Mouse (Mus musculus) E14TG2a.4 (cell line): ENCODE results near the gene Tapbpl.

Source experiments
- H3K27me3 ChIP-seq: 2 replicates; pipeline ENCODE4 v1.6.1; 2014; ENCODE audit warnings: low read length, control low read depth; ENCODE audit not compliant: insufficient read depth
- H3K36me3 ChIP-seq: 2 replicates; pipeline ENCODE4 v1.6.1; 2014; ENCODE audit warnings: low read length, control low read depth; ENCODE audit not compliant: insufficient read depth
- H3K4me1 ChIP-seq: replicated peaks from 2 replicates; pipeline ENCODE4 v1.6.1; 2014; ENCODE audit warnings: low read depth, low read length, control low read depth
- H3K4me3 ChIP-seq: replicated peaks from 2 replicates; pipeline ENCODE4 v1.5.1; 2014; ENCODE audit warnings: mild to moderate bottlenecking, low read length
- H3K9me3 ChIP-seq: 2 replicates; pipeline ENCODE4 v1.6.1; 2014; ENCODE audit warnings: low read length, control low read depth
- CTCF ChIP-seq: conservative IDR thresholded peaks from 2 replicates; pipeline ENCODE4 v1.5.1; 2014; ENCODE audit warnings: low read length
- NANOG ChIP-seq: IDR thresholded peaks from 2 replicates; pipeline ENCODE4 v1.6.1; 2014; ENCODE audit warnings: borderline replicate concordance, low read length, mixed read lengths
- POU5F1 ChIP-seq: IDR thresholded peaks from 2 replicates; pipeline ENCODE4 v1.6.1; 2014; ENCODE audit warnings: low read length, borderline replicate concordance

The Tapbpl gene

DNA sequence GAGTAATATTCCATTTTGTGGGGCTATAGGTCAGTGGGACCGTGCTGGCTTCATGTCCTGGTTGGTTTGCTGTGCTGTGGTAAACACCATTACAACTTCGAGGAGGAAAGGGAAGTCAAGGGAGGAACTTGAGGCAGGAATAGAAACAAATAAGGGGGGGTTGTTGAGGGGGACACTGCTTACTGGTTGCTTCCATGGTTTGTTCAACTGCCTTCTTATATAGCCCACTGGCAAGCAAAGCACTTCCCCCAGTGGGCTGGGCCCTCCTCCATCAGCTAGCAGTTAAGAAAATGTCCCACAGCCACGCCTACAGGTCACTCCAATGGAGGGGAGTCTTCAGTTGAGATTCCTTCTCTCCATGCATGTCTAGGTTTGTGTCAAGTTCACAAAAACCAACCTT lies 20.6 kb upstream of the Tapbpl start:
- peaks cover 14% of the 10 kb centered on the region for H3K4me1 ChIP-seq
- TF ChIP-seq NANOG, result no peak
- TF ChIP-seq POU5F1, result no peak
- TF ChIP-seq CTCF, result no peak
- peaks cover 35% of the 10 kb centered on the region for H3K9me3 ChIP-seq
- 0 out of 2 replicates have a peak, but pooled peaks cover 3% of the 10 kb centered on the region for H3K27me3 ChIP-seq
- H3K4me3 ChIP-seq, result no peak overlapping the region
- H3K36me3 ChIP-seq, result no peaks in the 10 kb centered on the region

- H3K4me3 ChIP-seq, result no peak overlapping the region
- no peaks in the 10 kb centered on the region for H3K4me1 ChIP-seq
- H3K9me3 ChIP-seq, result peaks cover 8% of the 10 kb centered on the region; the same call in 1 of the 2 replicates
- H3K36me3 ChIP-seq, result no peaks in the 10 kb centered on the region
- TF ChIP-seq CTCF (no peak), POU5F1 (no peak), NANOG (no peak)
- 0 out of 2 replicates have a peak, but pooled peaks cover 3% of the 10 kb centered on the region for H3K27me3 ChIP-seq
Observed at GRCm38 (mm10) chr6:125244551-125244950, 12.9 kb upstream of the Tapbpl start.

DNA sequence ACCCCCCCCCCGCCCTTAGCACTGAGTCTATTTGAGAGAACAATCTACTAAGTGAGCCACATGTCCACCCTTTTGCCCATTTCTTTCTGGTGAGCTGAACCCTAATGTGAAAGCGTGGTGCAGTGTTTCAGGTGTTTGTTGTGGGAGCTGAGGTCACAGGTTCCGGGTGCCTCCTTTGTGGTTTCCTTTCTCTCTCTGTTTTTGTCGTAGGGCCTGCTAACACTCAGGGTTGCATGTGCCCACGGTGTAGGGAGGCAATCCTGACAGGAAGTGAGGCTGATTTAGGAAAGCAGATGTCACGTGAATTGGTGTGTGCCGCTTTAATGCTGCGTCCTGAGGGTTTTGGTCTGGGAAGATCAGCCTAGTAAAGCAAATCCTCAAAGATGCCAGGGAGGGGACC lies 9.9 kb upstream of the Tapbpl start:
- no peaks in the 10 kb centered on the region for H3K27me3 ChIP-seq
- no peaks in the 10 kb centered on the region for H3K9me3 ChIP-seq
- TF ChIP-seq POU5F1, result no peak
- no peak for TF ChIP-seq CTCF
- no peak for TF ChIP-seq NANOG

GRCm38 (mm10) chr6:125240617-125241016 lies 9.0 kb upstream of the Tapbpl start:
- no peak overlapping the region for H3K4me3 ChIP-seq
- H3K27me3 ChIP-seq, result no peaks in the 10 kb centered on the region
- TF ChIP-seq CTCF, result no peak
- TF ChIP-seq NANOG, result no peak
- no peak for TF ChIP-seq POU5F1
- H3K4me1 ChIP-seq, result peaks cover 16% of the 10 kb centered on the region
- no peaks in the 10 kb centered on the region for H3K36me3 ChIP-seq
- H3K9me3 ChIP-seq, result no peaks in the 10 kb centered on the region

More for the DNA sequence above, 9.9 kb upstream of the Tapbpl start:
- no peaks in the 10 kb centered on the region for H3K36me3 ChIP-seq
- H3K4me3 ChIP-seq, result no peak overlapping the region
- peaks cover 7% of the 10 kb centered on the region for H3K4me1 ChIP-seq

DNA sequence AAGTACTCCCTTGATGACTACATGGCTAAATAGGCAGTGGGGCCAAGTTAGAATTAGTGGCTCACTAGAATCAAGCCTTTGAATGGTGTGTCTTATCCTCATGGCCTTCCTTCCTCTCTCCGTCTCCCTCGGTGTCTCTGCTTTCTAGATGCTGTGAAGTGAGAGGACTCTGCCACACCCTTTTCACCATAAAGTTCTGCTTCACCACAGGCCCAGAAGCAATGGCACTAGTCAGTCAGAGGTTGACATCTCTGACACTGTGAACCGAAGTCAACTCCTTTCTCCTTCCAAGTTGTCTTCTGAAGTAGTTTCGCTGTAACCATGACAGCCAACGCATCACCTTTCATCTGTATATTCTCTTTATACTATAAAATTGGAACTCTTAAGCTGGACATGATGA lies 7.9 kb upstream of the Tapbpl start:
- Histone ChIP-seq H3K27me3 (no peaks in the 10 kb centered on the region), H3K4me1 (peaks cover 16% of the 10 kb centered on the region), H3K36me3 (no peaks in the 10 kb centered on the region), H3K9me3 (no peaks in the 10 kb centered on the region), H3K4me3 (no peak overlapping the region)
- TF ChIP-seq POU5F1, result no peak
- TF ChIP-seq NANOG, result no peak
- no peak for TF ChIP-seq CTCF

- no peaks in the 10 kb centered on the region for H3K9me3 ChIP-seq
- H3K4me1 ChIP-seq, result peaks cover 19% of the 10 kb centered on the region
- no peaks in the 10 kb centered on the region for H3K27me3 ChIP-seq
- no peak overlapping the region for H3K4me3 ChIP-seq
- TF ChIP-seq CTCF, result no peak
- no peak for TF ChIP-seq POU5F1
- no peak for TF ChIP-seq NANOG
- no peaks in the 10 kb centered on the region for H3K36me3 ChIP-seq
Observed at GRCm38 (mm10) chr6:125238396-125238795, 6.7 kb upstream of the Tapbpl start.

- H3K4me3 ChIP-seq, result no peak overlapping the region
- H3K27me3 ChIP-seq, result no peaks in the 10 kb centered on the region
- no peak for TF ChIP-seq NANOG
- TF ChIP-seq POU5F1, result no peak
- no peak for TF ChIP-seq CTCF
- H3K9me3 ChIP-seq, result no peaks in the 10 kb centered on the region
- no peaks in the 10 kb centered on the region for H3K36me3 ChIP-seq
- peaks cover 22% of the 10 kb centered on the region for H3K4me1 ChIP-seq
Observed at GRCm38 (mm10) chr6:125237421-125237820, 5.8 kb upstream of the Tapbpl start.

GRCm38 (mm10) chr6:125236782-125237181 lies 5.1 kb upstream of the Tapbpl start, which contains the start of gene Cd27:
Gene Cd27, minus strand, starts transcription at chr6:125237010.
- Histone ChIP-seq H3K4me3 (no peak within 1 kb of the TSS), H3K9me3 (no peaks in the 10 kb centered on the region), H3K4me1 (peaks cover 28% of the 10 kb centered on the region), H3K27me3 (no peaks in the 10 kb centered on the region), H3K36me3 (no peaks in the 10 kb centered on the region)
- TF ChIP-seq POU5F1, result no peak
- TF ChIP-seq CTCF, result no peak
- TF ChIP-seq NANOG, result no peak

DNA sequence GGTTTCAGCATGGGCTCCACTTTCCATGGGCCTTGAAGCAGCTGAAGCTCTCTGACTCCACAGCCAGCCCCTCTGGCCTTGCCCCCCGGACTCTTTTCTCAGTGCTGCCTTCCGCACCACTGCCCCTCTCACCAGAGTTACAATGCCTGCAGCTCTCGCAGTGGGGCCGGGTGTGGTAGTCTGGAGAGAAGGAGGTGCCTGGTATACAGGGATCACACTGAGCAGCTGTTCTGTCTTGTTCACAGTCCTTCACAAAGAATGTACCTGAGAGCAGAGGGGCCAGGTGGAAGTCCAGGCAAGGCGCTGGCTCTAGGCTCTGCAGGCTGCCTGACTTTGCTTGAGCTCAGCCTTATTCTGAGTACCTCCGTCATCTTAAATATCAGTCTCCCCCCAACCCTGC lies 4.7 kb upstream of the Tapbpl start:
- TF ChIP-seq POU5F1 (no peak), CTCF (no peak), NANOG (no peak)
- Histone ChIP-seq H3K27me3 (no peaks in the 10 kb centered on the region), H3K36me3 (no peaks in the 10 kb centered on the region), H3K9me3 (no peaks in the 10 kb centered on the region), H3K4me1 (peaks cover 32% of the 10 kb centered on the region), H3K4me3 (no peak overlapping the region)
